Mouse (Mus musculus) induced T-regulatory cell, adult 2 months (primary cell): ENCODE measurements around the gene Kcna3.

ENCODE experiments used
- DNase-seq: peaks from one replicate; pipeline ENCODE4 v3.0.0-alpha.2; 2012; ENCODE audit warnings: low read depth

The Kcna3 gene

GRCm38 (mm10) chr3:107065510-107066095, 29.6 kb downstream of the Kcna3 start:
- no peak for DNase-seq

- DNase-seq: no peak
These were observed 30.3 kb downstream of the Kcna3 start for GRCm38 (mm10) chr3:107066165-107066850.

GRCm38 (mm10) chr3:107067245-107067644, 31.3 kb downstream of the Kcna3 start:
- no peak for DNase-seq

- DNase-seq: no peak
These were observed 37.9 kb downstream of the Kcna3 start for GRCm38 (mm10) chr3:107073863-107074262.

GRCm38 (mm10) chr3:107075705-107076104, 39.7 kb downstream of the Kcna3 start:
- DNase-seq: no peak

- DNase-seq: peak; percentile 82
These were observed 40.7 kb downstream of the Kcna3 start for GRCm38 (mm10) chr3:107076658-107077057.

- no peak for DNase-seq
These were observed 41.1 kb downstream of the Kcna3 start for GRCm38 (mm10) chr3:107077101-107077500.

- peak; percentile 86 for DNase-seq
These were observed 44.8 kb downstream of the Kcna3 start for GRCm38 (mm10) chr3:107080803-107081202.

- peak; percentile 63 for DNase-seq
These were observed 45.3 kb downstream of the Kcna3 start for GRCm38 (mm10) chr3:107081227-107081626.

GRCm38 (mm10) chr3:107084586-107084985, 48.6 kb downstream of the Kcna3 start:
- peak; percentile 64 for DNase-seq

- DNase-seq: no peak
These were observed 51.4 kb downstream of the Kcna3 start for GRCm38 (mm10) chr3:107087410-107087809.
